Mouse (Mus musculus) spleen, adult 2 months (tissue): ENCODE results near the gene Slc22a15.

Experiments
- CTCF ChIP-seq: fragments of 200-500 bp; IDR thresholded peaks from 2 replicates; pipeline ENCODE4 v1.5.1; 2011; ENCODE audit warnings: mild to moderate bottlenecking, inconsistent platforms; ENCODE audit not compliant: insufficient read depth, insufficient read length, insufficient replicate concordance; ENCODE audit errors: extremely low read depth
- POLR2A ChIP-seq: fragments of 200-500 bp; IDR thresholded peaks from 2 replicates; pipeline ENCODE4 v1.6.1; 2011; ENCODE audit warnings: low read depth, low read length, inconsistent platforms

GRCm38 (mm10) chr3:101902344-101902743, 21.9 kb downstream of the Slc22a15 start:
- TF ChIP-seq CTCF = no peak
- TF ChIP-seq POLR2A = no peak
